Mouse (Mus musculus): ENCODE results near the gene Bicra. TPM values are rescaled to one million over a fixed set of nuclear protein-coding genes. Genes with fewer than 3 reads are reported as not detected.

Gene Bicra
- total RNA-seq, 2 experiments from 2014 or later: 8.2 to 11.5 TPM

- no peak for DNase-seq
These were observed 33.1 kb downstream of the Bicra start for GRCm38 (mm10) chr7:16014521-16015175.

- no peak for DNase-seq
These were observed 33.9 kb downstream of the Bicra start for GRCm38 (mm10) chr7:16013722-16014275.

GRCm38 (mm10) chr7:16012576-16013263, 35.0 kb downstream of the Bicra start:
- DNase-seq: peak; percentile 52

- DNase-seq: no peak
These were observed 36.2 kb downstream of the Bicra start for GRCm38 (mm10) chr7:16011418-16012085.

GRCm38 (mm10) chr7:16010649-16011048, 37.1 kb downstream of the Bicra start:
- no peak for DNase-seq

- DNase-seq: no peak
These were observed 38.1 kb downstream of the Bicra start for GRCm38 (mm10) chr7:16009636-16010035.

GRCm38 (mm10) chr7:16005020-16005419, 42.7 kb downstream of the Bicra start:
- DNase-seq: no peak

- DNase-seq: no peak
These were observed 43.4 kb downstream of the Bicra start for GRCm38 (mm10) chr7:16004177-16004856.

- no peak for DNase-seq
These were observed 44.7 kb downstream of the Bicra start for GRCm38 (mm10) chr7:16003032-16003431.

- DNase-seq: peak; percentile 78
These were observed 45.5 kb downstream of the Bicra start for GRCm38 (mm10) chr7:16002171-16002570.

- no peak for DNase-seq
These were observed 46.0 kb downstream of the Bicra start for GRCm38 (mm10) chr7:16001691-16002090.

- DNase-seq: no peak
These were observed 53.9 kb downstream of the Bicra start for GRCm38 (mm10) chr7:15993789-15994188.

GRCm38 (mm10) chr7:15993152-15993551, 54.6 kb downstream of the Bicra start:
- DNase-seq: no peak

GRCm38 (mm10) chr7:15991764-15992163, 56.0 kb downstream of the Bicra start:
- DNase-seq: no peak

- no peak for DNase-seq
These were observed 59.9 kb downstream of the Bicra start for GRCm38 (mm10) chr7:15987661-15988356.

GRCm38 (mm10) chr7:15982729-15983407, 64.9 kb downstream of the Bicra start:
- no peak for DNase-seq

GRCm38 (mm10) chr7:15981538-15981937, 66.2 kb downstream of the Bicra start:
- no peak for DNase-seq

- no peak for DNase-seq
These were observed 67.5 kb downstream of the Bicra start for GRCm38 (mm10) chr7:15980246-15980645.

GRCm38 (mm10) chr7:15975904-15976303, 71.8 kb downstream of the Bicra start:
- peak; percentile 54 for DNase-seq

GRCm38 (mm10) chr7:15975451-15975850, 72.3 kb downstream of the Bicra start:
- DNase-seq: no peak

- DNase-seq: peak; percentile 72
These were observed 73.0 kb downstream of the Bicra start for GRCm38 (mm10) chr7:15974712-15975111.
